Mouse (Mus musculus): ENCODE data around the gene Slc26a1.

Gene Slc26a1

GRCm38 (mm10) chr5:108691152-108691551, 15.8 kb upstream of the Slc26a1 start:
- DNase-seq (ENCODE audit: low read depth, low spot score): no peak

GRCm38 (mm10) chr5:108689091-108689490, 13.7 kb upstream of the Slc26a1 start:
- no peak for DNase-seq (ENCODE audit: low read depth, low spot score)

- DNase-seq (ENCODE audit: low read depth, low spot score): no peak
Observed at GRCm38 (mm10) chr5:108680871-108681270, 5.5 kb upstream of the Slc26a1 start.

GRCm38 (mm10) chr5:108679909-108680308, 4.5 kb upstream of the Slc26a1 start:
- no peak for DNase-seq (ENCODE audit: low read depth, low spot score)

GRCm38 (mm10) chr5:108678296-108678854, 3.0 kb upstream of the Slc26a1 start:
- no peak for DNase-seq (ENCODE audit: low read depth, low spot score)

GRCm38 (mm10) chr5:108677605-108678295, 2.4 kb upstream of the Slc26a1 start:
- DNase-seq (ENCODE audit: low read depth, low spot score): no peak

- no peak for DNase-seq (ENCODE audit: low read depth, low spot score)
Observed at GRCm38 (mm10) chr5:108676772-108677498, 1.6 kb upstream of the Slc26a1 start.

- no peak for DNase-seq (ENCODE audit: low read depth, low spot score)
Observed at GRCm38 (mm10) chr5:108674624-108675023, 745 bp downstream of the Slc26a1 start.

- no peak for DNase-seq (ENCODE audit: low read depth, low spot score)
Observed at GRCm38 (mm10) chr5:108671757-108672156, 3.6 kb downstream of the Slc26a1 start.

- no peak for DNase-seq (ENCODE audit: low read depth, low spot score)
Observed at GRCm38 (mm10) chr5:108670785-108671184, 4.6 kb downstream of the Slc26a1 start.

- DNase-seq (ENCODE audit: low read depth, low spot score): no peak
Observed at GRCm38 (mm10) chr5:108669986-108670385, 5.4 kb downstream of the Slc26a1 start.

- no peak for DNase-seq (ENCODE audit: low read depth, low spot score)
Observed at GRCm38 (mm10) chr5:108668977-108669936, 6.1 kb downstream of the Slc26a1 start, which contains the start of gene Dgkq. Gene Dgkq, minus strand, starts transcription at chr5:108669672.

GRCm38 (mm10) chr5:108668387-108668932, 6.9 kb downstream of the Slc26a1 start:
- no peak for DNase-seq (ENCODE audit: low read depth, low spot score)

GRCm38 (mm10) chr5:108667370-108667769, 8.0 kb downstream of the Slc26a1 start:
- no peak for DNase-seq (ENCODE audit: low read depth, low spot score)

- DNase-seq (ENCODE audit: low read depth, low spot score): no peak
Observed at GRCm38 (mm10) chr5:108665066-108665465, 10.3 kb downstream of the Slc26a1 start.

- DNase-seq (ENCODE audit: low read depth, low spot score): no peak
Observed at GRCm38 (mm10) chr5:108662772-108663171, 12.6 kb downstream of the Slc26a1 start.

GRCm38 (mm10) chr5:108660632-108661268, 14.6 kb downstream of the Slc26a1 start:
- DNase-seq (ENCODE audit: low read depth, low spot score): peak; percentile 78

- no peak for DNase-seq (ENCODE audit: low read depth, low spot score)
Observed at GRCm38 (mm10) chr5:108659698-108660631, 15.4 kb downstream of the Slc26a1 start, which contains the start of gene Idua. Gene Idua, plus strand, starts transcription at chr5:108660331.

GRCm38 (mm10) chr5:108658611-108659010, 16.8 kb downstream of the Slc26a1 start:
- DNase-seq (ENCODE audit: low read depth, low spot score): no peak

GRCm38 (mm10) chr5:108657406-108657805, 18.0 kb downstream of the Slc26a1 start:
- DNase-seq (ENCODE audit: low read depth, low spot score): no peak

All from WW6 (cell line).